In genomic region chr9:121819073-121819770, GRCm38 (mm10) we compare ENCODE assay signal across 9 mouse cellular contexts. TPM values are rescaled to one million over a fixed set of nuclear protein-coding genes. Genes with fewer than 3 reads are reported as not detected.
A peak's percentile ranks its signal among the peaks of the same experiment; 100 is the strongest.
DNase-seq lines count a peak whose midpoint lies in the region; ATAC-seq lines count a peak whose summit lies in the region.
"Had no signal": no experiment of that assay in that cellular context is flagged by ENCODE, and none has a peak within 500 bp of the region (broad histone marks: within the 10 kb centered on the region; RNA-seq: fewer than 3 reads in every experiment).

No protein-coding gene starts in this region.

- H3K4me2 ChIP-seq in liver, embryonic 11.5 days = no peak overlapping the region
- H3K4me2 ChIP-seq: forebrain, embryonic 13.5 days; neural tube, embryonic 12.5 days had no signal

- ATAC-seq in liver, embryonic 11.5 days (replicated peaks; ENCODE audit: low FRiP score) = no peak
- ATAC-seq: forebrain, embryonic 13.5 days had no signal

- no peak overlapping the region for H3K4me3 ChIP-seq in liver, embryonic 11.5 days (ENCODE audit: low read depth, low read length)
- H3K4me3 ChIP-seq: forebrain, embryonic 13.5 days; neural tube, embryonic 12.5 days had no signal

- H3K27me3 ChIP-seq in liver, embryonic 11.5 days (replicated peaks; ENCODE audit: control insufficient read depth, insufficient read depth, low read length) = no peaks in the 10 kb centered on the region
- H3K27me3 ChIP-seq: forebrain, embryonic 13.5 days; neural tube, embryonic 12.5 days had no signal

- H3K9me3 ChIP-seq in liver, embryonic 11.5 days (ENCODE audit: control insufficient read depth, low read length) = no peaks in the 10 kb centered on the region
- H3K9me3 ChIP-seq: forebrain, embryonic 13.5 days; neural tube, embryonic 12.5 days had no signal

- WGBS in liver, embryonic 11.5 days = 70% methylated on average over 9 of the region's 9 CpGs

- no peak overlapping the region for H3K9ac ChIP-seq in liver, embryonic 11.5 days (ENCODE audit: low read depth, low read length)
- H3K9ac ChIP-seq: forebrain, embryonic 13.5 days; neural tube, embryonic 12.5 days had no signal

- H3K27ac ChIP-seq in liver, embryonic 11.5 days (ENCODE audit: low read depth, low read length) = no peak overlapping the region
- H3K27ac ChIP-seq: forebrain, embryonic 13.5 days; neural tube, embryonic 12.5 days had no signal

- no peaks in the 10 kb centered on the region for H3K36me3 ChIP-seq in liver, embryonic 11.5 days (ENCODE audit: control insufficient read depth, insufficient read depth, low read length)
- H3K36me3 ChIP-seq: neural tube, embryonic 12.5 days had no signal

- H3K4me1 ChIP-seq in liver, embryonic 11.5 days (replicated peaks; ENCODE audit: control insufficient read depth, insufficient read depth, low read length) = no peaks in the 10 kb centered on the region

- DNase-seq in kidney, postnatal 25 days = peak; percentile 28 to 65
- no peak for DNase-seq in kidney, postnatal 14 days
- DNase-seq in adrenal gland, postnatal 36 days = peak; percentile 59 to 69
- peak; percentile 45 to 47 for DNase-seq in cerebellum, postnatal 14 days
- DNase-seq in lung, postnatal 36 days = peak; percentile 67
- DNase-seq in liver, embryonic 11.5 days (ENCODE audit: low spot score) = no peak
- no peak for DNase-seq in natural killer cell, adult 2 months (ENCODE audit: low spot score in 2 of 2)

RNA-seq across cellular contexts. Expression of gene Ccdc13, which starts 20.0 kb away (rescaled TPM):
- 1 to 10 TPM; 1.0 to 1.1 TPM for total RNA-seq in adrenal gland, postnatal 36 days (2021)
- polyA plus RNA-seq in liver, embryonic 11.5 days (2014; fragmentation: Nextera tagmentation; extraction: Ambion mirVana) = 0.49 TPM in 1 of 2 replicates, not detected in the other

RNA-seq across cellular contexts. Expression of gene Hhatl, which starts 26.9 kb away (rescaled TPM):
- not detected for total RNA-seq in adrenal gland, postnatal 36 days (2021)
- polyA plus RNA-seq in liver, embryonic 11.5 days (2014; fragmentation: Nextera tagmentation; extraction: Ambion mirVana) = not detected in 2 replicates
- polyA plus RNA-seq: neural tube, embryonic 12.5 days had no signal

RNA-seq across cellular contexts. Expression of gene Higd1a, which starts 38.9 kb away (rescaled TPM):
- 100 to 1,000 TPM in 1 of 2 experiments, 10 to 100 TPM in 1; 80.9 to 105 TPM for total RNA-seq in adrenal gland, postnatal 36 days (2021)
- polyA plus RNA-seq in liver, embryonic 11.5 days (2014; fragmentation: Nextera tagmentation; extraction: Ambion mirVana) = 205 and 214 TPM in 2 replicates

RNA-seq across cellular contexts. Expression of gene Klhl40, which starts 41.8 kb away (rescaled TPM):
- total RNA-seq in adrenal gland, postnatal 36 days (2021) = under 1 TPM in 1 of 2 experiments, not detected in 1; 0.16 TPM
- not detected in 2 replicates for polyA plus RNA-seq in liver, embryonic 11.5 days (2014; fragmentation: Nextera tagmentation; extraction: Ambion mirVana)

Comparison
In these comparisons a context has a peak if more than half of its experiments do, and no peak if none do; other contexts are left out.
1. DNase-seq: peak in kidney, postnatal 25 days (2 of 2), adrenal gland, postnatal 36 days (2 of 2), cerebellum, postnatal 14 days (2 of 2) and lung, postnatal 36 days (single experiment); none in kidney, postnatal 14 days (single experiment), liver, embryonic 11.5 days (single experiment) and natural killer cell, adult 2 months (0 of 2).